Mouse (Mus musculus) splenic B cell, adult 2 months (primary cell): ENCODE results near the gene Jph2.
A peak's percentile ranks its signal among the peaks of the same experiment; 100 is the strongest.
"Not testable (repeated sequence)": the region's sequence is repeated elsewhere in the genome, so short reads cannot be mapped to it uniquely, and the experiment has no call there.

Experiments
- DNase-seq: peaks from one replicate; pipeline ENCODE4 v3.0.0-alpha.2; 2011; ENCODE audit warnings: low read depth, low spot score
- H3K27me3 ChIP-seq: 2 replicates; pipeline ENCODE4 v1.6.1; 2012; ENCODE audit warnings: mild to moderate bottlenecking, low read length, moderate library complexity, mixed read lengths; ENCODE audit not compliant: control insufficient read depth, poor library complexity, insufficient read depth, severe bottlenecking
- H3K36me3 ChIP-seq: 2 replicates; pipeline ENCODE4 v1.6.1; 2012; ENCODE audit warnings: mild to moderate bottlenecking, low read length, moderate library complexity, mixed read lengths; ENCODE audit not compliant: control insufficient read depth, poor library complexity, insufficient read depth, severe bottlenecking

The Jph2 gene

DNA sequence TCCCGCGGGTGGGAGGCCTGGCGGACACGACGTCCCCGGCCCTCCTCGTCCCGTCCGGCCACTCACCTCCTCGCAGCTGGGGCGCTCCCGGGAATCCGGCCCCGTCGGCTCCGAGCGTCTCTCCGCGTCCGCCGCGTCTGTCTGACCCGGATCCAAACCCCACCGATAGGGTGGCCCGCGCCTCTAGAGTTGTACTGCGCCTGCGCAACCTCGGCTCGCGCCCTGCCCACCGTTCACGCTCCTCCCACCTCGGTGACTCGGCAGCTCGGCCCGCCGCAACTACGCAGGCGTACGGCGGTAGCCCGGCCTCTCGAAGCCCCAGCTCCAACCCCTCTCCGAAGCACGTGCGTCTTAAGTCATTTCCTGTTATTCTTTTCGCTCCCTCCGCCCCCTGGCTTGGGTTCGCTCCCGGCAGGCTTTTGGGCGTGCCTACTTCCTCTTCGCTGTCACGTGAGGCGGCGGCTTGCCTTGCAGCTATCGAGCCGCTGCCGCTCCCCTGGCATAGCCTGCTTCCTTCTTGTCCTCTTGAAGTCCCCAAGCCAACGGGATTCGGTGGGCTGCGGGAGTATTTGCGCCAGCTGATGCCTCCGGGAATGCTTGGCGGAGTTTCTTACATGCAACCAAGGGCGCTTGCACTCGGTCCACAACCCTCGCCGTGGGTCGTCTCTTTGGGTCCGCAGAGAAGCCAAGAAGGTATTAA is 21.7 kb upstream of the Jph2 start:
- Histone ChIP-seq H3K27me3 (no peaks in the 10 kb centered on the region), H3K36me3 (no peaks in the 10 kb centered on the region)
- peak; percentile 99 for DNase-seq

DNA sequence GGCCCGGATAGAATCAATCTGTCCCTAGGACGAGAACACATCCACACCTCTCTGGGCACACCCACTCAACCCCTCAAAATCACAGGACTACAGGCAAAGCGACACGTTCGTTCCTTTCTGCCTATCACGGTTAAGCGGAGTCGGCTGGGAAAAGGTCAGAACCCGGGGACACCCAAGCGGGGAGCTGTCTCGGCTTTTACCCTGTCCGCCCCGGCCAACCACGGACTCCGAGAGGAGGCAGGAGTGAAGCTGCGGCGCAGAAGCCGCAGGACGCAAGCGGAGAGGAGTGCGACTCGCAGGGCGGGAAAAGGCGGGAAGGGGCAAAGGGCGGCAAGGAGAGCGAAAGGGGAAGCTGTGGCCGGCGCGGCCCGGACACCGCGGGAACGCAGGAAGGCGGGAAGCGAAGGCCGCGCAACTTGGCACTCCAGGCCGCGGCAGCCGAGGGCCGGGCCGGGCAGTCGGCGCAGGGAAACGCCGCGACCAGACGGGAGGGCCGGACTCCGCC is 21.1 kb upstream of the Jph2 start:
- Histone ChIP-seq H3K36me3 (0 out of 2 replicates have a peak, but pooled peaks cover 2% of the 10 kb centered on the region), H3K27me3 (no peaks in the 10 kb centered on the region)
- DNase-seq = no peak

DNA sequence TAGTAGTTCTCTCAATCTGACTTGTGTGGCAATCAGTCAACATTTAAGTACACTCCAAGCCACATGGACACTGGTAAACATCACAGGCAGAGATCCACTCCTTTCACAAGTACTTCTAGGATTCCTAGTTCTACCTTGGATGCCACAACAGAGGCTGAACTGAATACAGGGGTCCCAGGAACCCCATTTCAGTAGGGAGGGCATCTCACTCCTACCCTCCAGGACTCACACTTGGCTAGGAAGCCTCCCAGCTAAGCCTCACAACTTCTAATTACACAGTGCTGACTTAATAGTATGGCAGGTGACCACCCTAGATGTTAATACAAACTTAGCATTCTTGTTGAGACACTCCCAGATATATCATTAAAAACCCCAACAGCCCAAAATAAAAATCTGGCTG is 20.0 kb upstream of the Jph2 start:
- no peak for DNase-seq
- H3K27me3 ChIP-seq = no peaks in the 10 kb centered on the region
- peaks cover 3% of the 10 kb centered on the region; the same call in 1 of the 2 replicates for H3K36me3 ChIP-seq

DNA sequence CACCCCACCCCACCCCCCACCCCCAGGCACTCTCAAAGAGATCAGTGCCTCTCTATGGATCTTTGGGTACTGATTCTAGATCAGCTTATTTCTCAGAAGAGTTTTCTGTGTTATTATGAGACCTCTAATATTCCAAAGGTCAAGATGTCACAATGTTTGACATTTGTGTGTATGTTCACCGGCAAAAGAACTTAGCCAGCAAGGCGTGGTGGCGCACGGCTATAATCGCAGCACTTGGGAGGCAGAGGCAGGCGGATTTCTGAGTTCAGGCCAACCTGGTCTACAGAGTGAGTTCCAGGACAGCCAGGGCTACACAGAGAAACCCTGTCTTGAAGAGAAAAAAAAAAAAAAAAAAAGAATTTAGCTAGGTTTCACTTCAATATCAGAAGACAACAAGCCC is 19.2 kb upstream of the Jph2 start:
- Histone ChIP-seq H3K27me3 (no peaks in the 10 kb centered on the region), H3K36me3 (peaks cover 3% of the 10 kb centered on the region; the same call in 1 of the 2 replicates)
- DNase-seq = no peak

DNA sequence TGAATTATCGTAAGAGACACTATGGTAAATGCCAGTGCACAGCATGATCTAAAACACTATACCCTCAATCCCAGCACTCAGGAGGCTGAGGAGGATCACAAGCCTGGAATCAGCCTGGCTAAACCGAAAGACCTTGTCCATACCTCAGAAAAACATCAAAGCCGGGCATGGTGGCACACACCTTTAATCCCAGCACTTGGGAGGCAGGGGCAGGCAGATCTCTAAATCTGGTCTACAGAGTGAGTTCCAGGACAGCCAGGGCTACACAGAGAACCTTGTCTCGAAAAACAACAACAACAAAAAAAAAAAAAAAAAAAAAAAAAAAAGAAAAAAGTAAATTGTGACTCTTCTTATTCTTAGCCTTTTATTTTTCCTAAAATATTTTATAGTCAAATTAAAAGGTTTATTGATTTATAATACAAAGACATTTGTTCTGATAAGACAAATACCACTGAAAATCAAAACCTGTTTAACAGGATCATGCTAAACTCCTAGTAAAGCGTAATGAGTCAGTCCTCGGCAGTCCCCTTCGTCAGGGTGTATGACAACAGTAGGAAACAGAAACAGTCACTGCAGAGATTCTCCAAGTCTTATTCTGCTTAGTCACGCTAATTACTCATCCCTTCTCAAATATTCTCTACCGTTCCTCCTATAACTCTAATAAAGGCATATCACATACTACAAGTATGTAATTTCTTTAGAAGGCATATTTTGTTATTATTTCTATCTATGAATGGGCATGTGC is 15.2 kb upstream of the Jph2 start:
- Histone ChIP-seq H3K36me3 (peaks cover 13% of the 10 kb centered on the region), H3K27me3 (no peaks in the 10 kb centered on the region)
- DNase-seq = no peak

DNA sequence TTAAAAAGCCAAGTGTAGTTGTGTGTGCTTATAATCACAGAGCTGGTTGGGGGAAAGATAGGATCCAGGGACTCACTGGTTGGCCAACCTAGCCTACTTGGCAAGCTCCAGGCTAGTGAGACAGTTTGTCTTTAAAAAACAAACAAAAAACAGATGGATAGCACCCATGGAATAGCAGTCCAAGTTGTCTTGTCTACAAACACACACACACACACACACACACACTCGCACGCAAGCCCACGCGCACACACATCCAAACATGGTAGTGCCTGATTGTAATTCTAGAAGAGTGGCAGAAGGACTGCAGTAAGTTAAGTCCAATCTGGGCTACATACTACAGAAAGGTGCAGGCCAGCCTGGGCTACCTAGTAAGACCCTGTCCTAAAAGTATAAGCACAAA is 14.6 kb upstream of the Jph2 start:
- no peaks in the 10 kb centered on the region for H3K27me3 ChIP-seq

DNA sequence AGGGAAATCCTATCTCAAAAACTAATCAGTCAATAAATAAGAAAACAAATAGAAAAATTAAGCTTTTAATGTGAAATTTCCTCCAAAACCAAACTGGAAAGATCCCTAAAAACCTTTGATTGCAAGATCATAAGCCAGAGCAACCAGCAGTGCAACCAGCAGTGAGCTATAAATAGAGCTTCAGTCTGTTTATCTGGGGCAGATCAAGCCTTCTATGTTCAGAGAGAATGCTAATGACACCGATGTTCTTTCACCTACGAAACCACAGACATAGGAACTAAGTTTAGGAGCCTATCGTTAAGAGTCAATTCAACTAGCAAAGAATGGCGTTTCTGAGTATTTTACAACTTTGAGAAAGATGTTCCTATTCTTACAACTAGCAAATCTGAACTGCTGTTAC is 14.0 kb upstream of the Jph2 start:
- no peaks in the 10 kb centered on the region for H3K27me3 ChIP-seq
- no peak for DNase-seq
- peaks cover 17% of the 10 kb centered on the region for H3K36me3 ChIP-seq

More for the DNA sequence above, 14.6 kb upstream of the Jph2 start:
- peaks cover 14% of the 10 kb centered on the region for H3K36me3 ChIP-seq
- no peak for DNase-seq

DNA sequence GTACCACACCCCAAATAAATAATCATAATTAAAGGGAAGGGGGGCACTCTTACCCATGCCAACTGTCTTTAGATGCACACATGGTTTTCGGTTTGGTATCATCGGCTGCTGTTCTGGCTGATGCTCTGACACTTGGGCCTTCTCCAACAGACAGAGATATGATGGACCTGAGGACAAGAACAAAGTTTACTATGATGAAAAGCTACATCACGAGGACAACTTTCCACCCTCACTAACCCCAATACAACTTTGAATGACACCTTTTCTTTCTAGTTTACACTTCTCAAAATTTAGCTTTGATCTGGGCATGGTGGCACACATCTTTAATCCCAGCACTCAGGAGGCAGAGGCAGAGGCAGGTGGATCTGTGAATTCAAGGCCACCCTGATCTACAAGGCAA is 13.6 kb upstream of the Jph2 start:
- not testable (repeated sequence) for H3K27me3 ChIP-seq
- H3K36me3 ChIP-seq = peaks cover 17% of the 10 kb centered on the region

DNA sequence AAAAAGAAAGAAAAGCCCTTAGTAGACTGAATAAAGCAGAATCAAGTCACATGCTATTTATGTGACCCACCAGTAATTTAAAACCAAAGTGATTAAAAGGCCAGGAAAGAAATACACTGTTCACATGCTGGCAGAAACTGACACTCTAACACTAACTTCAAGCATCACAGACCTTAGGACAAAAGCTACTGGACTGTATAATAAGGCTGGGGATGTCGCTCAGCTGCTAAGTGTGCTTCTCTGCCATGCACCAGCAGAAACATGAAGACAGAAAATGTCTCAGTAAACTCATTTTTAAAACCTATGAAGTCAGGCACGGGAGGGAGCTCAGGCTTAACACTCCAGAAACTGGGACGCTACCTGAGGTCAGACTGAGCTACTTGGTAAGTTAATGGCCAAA is 12.4 kb upstream of the Jph2 start:
- Histone ChIP-seq H3K36me3 (peaks cover 17% of the 10 kb centered on the region), H3K27me3 (no peaks in the 10 kb centered on the region)
- DNase-seq = no peak

More for the DNA sequence above, 13.6 kb upstream of the Jph2 start:
- DNase-seq = not testable (repeated sequence)

DNA sequence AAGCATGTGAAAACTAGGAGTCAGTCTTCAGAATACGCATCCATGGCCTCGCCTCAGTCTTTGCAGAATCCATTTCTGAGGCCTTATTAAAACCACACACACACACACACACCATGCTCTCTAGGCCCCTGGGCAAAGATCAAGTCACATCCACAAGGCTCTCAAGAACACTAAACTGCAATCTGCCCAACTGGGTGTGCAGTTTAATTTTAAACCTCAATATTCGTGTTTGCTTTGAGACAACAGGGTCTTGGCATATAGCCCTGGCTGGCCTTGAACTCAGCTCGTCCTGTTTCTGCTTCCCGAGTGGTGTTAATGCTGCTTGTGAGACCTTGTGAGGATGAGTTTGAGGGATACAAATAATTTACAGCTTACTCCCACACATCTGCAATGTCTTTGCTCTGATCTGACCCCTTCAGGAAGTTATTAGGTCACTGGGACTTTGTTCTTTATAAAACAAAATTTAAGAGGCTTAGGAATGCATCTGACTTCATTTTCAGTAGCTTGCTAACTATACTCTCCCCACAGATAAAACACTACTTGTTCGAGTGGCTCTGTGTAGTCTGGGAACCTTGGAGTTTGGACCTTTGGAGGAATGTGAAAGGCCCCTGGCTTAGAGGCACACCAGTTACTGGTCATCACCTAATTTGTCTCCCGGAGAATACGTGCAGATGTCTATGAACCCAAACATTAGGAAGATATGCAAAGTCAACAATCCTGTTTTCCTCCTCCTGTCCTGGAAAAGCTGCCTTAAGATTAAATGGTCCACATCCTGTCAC is 6.4 kb upstream of the Jph2 start:
- Histone ChIP-seq H3K36me3 (peaks cover 14% of the 10 kb centered on the region), H3K27me3 (no peaks in the 10 kb centered on the region)
- DNase-seq = no peak

DNA sequence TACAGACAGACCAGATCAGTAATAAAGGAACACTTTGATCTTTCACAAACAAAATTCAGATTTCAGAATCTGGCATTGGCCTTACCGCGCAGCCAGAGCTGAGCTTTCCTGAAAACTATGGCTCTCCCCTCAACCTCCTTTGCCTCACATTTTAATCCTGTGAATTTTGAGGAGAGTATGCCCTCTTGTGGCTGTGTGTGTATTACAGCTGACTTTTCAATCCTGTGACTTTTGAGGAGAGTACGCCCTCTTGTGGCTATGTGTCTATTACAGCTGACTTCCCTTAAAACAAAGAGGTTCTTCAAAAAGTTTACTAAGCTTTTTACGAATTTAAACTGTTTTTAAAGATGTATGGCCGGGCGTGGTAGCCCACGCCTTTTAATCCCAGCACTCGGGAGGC is 3.4 kb upstream of the Jph2 start:
- DNase-seq = peak; percentile 92
- Histone ChIP-seq H3K27me3 (no peaks in the 10 kb centered on the region; the same call in 1 of the 2 replicates), H3K36me3 (no peaks in the 10 kb centered on the region)

DNA sequence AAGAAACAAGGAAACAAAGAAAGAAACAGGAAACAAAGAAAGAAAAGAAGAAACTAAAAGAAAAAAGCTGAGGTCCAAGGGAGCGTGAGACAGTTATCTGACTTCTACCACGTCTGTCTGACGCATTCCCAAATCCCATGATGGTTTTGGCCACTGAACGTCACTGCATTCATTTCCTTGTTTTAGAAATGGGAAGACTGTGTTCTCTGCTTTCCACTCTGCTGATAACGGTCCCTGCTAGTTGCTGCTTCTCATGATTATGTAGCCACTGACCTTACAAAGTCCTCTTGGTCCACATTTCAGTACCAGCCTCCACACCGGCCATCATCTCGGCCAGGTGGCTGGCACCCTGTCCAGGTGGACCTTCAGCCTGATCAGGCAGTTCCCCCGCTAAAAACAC is 1.4 kb upstream of the Jph2 start:
- no peaks in the 10 kb centered on the region; the same call in 1 of the 2 replicates for H3K27me3 ChIP-seq
- no peaks in the 10 kb centered on the region for H3K36me3 ChIP-seq
- DNase-seq = no peak

DNA sequence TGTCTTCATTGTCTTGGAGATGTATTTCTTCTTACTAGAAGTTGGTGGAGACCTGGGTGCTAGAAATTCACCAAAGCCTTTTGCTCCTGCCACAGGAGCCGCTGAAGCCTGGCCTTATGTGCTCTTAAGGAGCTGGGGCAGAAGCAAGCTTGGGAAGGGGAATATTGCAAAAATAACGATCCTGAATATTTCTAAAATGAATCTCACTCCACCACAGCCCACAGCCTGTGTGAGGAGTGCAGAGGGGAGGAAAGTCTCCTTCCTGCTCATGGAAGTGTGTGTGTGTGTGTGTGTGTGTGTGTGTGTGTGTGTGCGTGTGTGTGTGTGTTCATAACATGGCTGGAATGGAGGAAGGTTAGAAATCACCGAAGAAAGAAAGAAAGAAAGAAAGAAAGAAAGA is 977 bp upstream of the Jph2 start:
- no peak for DNase-seq
- H3K27me3 ChIP-seq = no peaks in the 10 kb centered on the region; the same call in 1 of the 2 replicates
- H3K36me3 ChIP-seq = no peaks in the 10 kb centered on the region

DNA sequence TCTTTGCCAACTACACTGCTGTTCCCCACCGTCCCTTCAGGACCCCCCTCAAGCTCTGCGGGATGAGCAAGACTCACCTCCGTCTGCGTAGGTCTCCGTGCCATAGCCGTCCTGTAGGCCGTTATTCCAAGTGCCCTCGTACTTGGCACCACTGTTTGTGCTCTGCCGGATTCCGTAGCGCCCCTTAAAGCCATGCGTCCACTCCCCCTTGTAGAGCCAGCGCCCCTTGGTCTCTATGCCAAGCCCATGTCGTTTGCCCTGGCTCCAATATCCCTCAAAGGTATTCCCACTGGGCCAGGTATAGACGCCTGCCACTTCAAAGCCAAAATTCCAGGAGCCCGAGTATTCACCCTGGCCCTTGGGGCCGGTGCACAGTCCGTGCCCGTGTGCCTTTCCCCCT is 722 bp downstream of the Jph2 start:
- no peak for DNase-seq
- no peaks in the 10 kb centered on the region; the same call in 1 of the 2 replicates for H3K27me3 ChIP-seq
- H3K36me3 ChIP-seq = no peaks in the 10 kb centered on the region

DNA sequence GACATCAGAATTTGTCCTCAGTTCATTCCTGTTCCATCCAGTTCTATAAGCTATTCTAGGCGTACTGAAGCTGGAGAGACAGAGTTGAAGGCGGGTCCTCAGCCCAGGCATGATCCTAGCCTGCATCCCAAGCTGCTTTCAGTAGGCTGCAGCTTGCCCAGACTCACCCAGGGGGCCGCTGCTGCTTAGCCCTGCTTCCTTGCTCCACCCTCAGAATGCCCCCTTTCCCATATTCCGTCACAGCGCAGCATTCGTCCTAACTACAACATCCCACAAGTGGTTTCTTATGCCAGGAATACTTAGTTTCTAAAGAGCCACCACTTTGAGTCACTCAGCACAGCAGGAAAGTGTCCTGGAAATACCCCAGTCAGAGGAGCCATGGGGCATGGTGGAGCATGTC is 2.8 kb downstream of the Jph2 start:
- DNase-seq = no peak
- no peaks in the 10 kb centered on the region for H3K36me3 ChIP-seq
- H3K27me3 ChIP-seq = no peaks in the 10 kb centered on the region; the same call in 1 of the 2 replicates
